Mouse (Mus musculus) lung, postnatal 4 days (tissue): ENCODE results near the gene Mdm2.

Experiments used
- DNase-seq, 2 experiments: peaks; one replicate each; pipeline ENCODE4 v3.0.0; 2021

Mdm2 gene

DNA sequence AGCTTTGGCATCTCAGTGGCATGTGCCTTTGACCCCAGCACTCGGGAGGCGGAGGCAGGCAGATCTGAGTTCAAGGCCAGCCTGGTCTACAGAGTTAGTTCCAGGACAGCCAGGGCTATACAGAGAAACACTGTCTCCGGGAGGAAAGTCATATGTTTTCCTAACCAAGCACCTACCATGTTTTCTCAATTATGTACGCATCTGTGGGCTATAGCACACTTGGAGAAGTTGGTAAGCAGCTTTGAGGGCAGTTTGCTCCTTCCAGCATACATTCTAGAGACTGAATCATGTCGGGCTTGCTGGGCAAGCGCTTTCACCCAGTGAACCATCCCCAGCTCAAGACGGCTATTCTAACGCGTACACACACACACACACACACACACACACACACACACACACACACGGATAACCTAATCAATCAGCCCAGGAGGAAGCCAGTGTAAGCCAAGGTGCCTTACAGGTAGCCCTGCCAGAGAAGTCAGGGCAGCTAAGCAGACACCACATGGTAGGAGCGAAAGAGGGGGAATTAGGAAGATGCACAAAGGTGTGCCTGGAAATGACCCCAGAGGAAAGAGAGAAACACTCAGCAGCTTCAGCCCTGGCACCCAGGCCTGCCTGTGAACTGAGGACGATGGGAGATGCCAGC, 29.6 kb downstream of the Mdm2 start:
- DNase-seq, result no peak

DNA sequence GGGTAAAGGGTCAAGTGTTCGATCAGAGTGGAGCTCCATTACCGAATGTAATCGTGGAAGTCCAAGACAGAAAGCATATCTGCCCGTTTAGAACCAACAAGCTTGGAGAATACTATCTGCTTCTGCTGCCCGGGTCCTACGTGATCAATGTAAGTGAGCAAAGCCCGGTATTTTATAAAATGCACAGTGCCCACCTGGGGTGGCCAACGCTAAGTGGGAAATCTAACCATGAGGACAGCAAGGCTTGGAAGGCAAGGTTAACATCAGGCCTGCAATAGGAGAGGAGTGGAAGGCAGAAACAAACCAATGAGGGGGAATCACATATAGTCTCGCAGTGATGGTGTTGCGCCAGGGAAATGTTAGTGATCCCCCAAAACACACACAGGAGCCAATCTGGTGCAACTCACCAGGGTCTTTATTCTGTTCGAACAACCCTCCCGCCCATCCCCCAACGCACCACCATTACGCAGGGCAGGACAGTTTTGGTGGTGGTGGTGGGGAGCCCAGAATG, 30.5 kb downstream of the Mdm2 start:
- no peak for DNase-seq

DNA sequence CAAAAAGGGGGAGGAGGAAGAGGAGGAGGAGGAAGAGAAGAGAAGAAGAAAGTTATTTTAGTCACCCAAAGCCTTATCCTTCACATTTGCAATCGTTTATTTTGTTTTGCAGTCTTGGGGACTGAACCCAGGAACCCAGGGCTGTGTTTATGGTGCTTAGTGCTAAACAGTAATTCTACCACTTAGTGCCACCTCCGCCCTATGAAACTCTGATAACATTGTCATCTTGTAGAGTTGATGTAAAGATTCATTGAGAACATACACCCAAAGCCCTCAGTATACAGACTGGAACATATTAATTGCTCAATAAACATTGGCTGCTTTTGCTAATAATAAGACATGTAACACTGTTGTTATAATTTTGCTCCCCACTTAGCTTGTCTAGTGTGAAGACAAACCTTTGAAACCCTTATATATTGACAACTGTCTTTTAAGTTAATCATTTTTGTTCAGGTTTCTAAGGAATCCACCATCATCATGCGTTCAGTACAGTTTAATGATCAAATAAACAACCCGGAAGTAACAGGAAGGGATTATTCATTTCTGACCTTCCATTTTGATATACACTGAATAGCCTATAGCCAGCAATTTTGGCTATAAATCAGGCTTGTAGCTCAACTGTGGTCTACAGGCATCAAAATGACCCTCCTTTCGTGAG, 31.4 kb downstream of the Mdm2 start:
- DNase-seq, result no peak

DNA sequence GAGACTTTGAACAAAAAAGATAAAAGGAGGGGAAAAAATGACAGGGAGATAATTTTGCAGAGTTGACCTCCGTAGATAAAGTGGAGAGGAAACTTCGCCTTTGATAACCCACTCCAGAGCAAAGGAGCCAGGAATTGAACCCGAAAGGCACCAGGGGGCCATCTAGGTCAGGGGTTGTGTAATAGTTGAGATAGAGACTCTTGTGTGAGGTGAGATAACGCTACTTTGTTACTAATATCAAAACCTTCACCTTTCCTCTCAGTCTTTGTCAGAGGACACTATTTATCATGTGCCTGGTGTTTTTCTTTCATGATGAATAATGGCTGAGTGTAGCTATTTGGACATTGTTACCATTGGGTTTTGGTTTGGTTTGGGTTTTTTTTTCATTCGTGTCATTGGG, 32.2 kb downstream of the Mdm2 start:
- DNase-seq, result no peak

DNA sequence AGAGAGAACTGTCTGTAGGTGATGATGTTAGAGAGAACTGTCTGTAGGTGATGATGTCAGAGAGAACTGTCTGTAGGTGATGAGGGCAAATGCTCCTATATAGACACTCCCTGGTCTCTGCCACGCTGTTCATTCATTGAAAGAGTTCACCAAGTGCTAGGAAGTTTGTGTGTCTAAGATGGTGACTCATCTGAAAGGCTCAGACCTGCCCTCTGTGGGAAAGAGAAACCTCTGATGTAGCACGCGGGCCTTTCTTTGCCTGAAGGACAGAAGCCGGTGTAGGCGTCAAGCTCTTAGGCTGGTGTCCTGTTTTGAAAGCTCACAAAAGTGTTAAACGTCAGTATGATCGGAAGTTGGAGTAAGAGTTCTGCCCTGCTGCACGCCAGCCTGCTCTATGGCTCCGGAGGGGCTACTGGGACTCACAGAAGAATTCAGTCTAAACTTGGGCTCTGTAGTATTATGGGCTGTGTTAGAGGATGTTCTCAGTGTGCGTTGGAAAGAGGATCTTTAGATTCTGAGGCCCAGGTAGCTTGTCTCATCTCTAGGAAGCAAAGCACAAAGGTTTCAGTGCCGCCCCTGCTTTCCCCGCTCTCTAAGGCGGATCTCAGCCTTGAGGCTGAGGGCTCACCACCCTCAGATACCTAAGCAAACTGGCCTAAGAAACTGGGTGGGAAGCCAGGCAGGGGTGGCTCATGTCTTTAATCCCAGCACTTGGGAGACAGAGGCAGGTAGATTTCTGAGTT, 32.9 kb downstream of the Mdm2 start:
- DNase-seq, result peak in 1 of 2 experiments; percentile 14

DNA sequence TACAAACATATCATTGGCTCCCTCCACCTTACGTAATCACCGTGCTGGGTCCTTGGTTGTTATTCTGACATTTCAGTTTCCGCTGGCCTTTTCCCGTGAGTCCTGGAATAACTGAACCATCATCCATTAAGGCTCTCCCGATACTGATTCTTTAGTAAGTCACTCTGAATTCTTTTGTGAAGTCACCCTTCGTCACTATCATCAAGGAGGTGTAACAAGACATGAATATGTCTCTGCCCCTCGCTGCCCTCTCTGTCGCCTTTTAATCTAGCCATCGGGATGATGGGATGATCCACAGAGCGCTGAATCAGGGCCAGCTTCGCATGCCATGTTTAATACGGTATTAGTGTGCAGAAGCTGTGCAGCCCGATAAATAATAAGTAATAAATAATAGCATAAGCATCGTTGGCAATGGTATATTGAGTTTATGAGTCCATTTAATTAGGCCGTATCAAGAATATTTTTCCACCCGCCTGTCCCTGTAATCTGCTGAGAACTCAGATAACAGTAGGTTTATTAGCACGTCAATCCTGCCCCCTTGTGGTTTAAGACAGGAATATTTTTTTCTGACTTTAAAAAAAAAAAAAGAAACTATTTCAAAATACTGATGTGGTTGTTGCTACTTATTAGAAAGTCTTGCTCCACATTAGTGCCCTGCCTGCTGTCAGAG, 33.8 kb downstream of the Mdm2 start:
- DNase-seq, result no peak

DNA sequence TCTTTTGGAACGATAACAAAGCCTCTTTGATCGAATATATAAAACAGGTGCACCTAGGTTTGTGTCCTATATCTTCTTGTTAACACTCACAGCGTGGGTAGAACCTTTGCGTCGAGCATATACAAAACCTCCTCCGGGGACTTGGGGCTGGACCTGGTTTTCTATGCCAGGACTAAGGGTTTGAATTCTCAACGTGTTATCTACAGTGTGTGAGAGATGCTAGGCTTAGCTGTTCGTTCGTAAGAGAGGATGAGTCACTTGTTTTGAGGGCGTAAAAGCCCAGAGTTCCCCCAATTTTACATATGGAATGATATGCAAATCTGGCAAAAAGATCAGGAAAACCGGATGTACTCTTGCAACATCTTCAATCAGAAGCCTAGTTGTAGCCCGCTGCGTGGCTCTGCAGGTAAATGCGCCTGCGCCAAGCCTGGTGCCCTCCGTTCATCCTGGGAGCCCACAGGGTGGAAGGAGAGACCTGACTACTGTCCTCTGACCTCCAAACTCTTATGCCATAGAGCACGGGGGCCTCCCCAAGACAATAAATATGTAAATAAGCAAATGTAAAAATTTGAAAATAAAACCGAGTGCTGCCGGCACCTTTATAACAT, 34.4 kb downstream of the Mdm2 start:
- no peak for DNase-seq

DNA sequence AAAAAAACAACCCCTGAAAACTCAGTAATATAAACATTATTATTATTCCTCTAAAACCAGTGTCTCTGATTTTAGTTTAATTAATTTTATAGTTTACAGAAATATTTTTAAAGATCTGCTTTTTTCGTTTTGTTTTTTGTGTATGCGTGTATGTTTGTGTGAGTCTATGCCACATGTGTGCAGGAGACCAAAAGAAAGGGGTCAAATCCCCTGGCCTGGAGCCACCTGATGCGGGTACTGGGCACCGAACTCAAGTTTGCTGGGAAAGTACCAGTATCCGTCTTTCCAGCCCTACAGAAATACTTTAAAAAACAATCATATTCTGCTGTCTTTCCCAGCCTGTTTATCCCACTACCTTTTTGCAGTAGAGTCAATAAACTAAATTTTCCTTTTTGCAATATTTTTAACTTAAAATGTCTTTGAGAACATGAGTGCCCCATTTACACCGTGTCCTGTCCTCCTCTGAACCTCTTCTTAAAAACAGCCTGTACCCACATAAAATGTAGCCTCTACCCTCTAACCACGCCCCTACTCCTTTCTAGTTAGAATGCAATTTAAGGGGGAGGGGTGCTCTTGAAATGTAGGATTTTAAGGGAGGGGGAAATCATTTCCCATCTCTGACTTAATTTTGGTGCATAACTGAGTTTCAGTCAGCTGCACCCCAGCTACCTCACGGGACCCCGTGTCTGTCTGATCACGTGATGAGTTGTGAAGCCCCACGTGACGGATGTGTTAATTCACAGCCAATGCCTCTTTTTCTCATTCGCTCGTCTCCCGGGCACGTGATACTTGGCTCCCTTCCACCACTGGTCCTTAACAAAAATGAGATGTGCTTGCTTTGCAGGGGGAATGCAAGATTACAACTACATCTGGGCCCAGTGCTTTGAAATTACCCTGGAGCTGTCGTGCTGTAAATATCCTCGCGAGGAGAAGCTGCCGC, 35.2 kb downstream of the Mdm2 start:
- DNase-seq, result peak; percentile 48 to 57

DNA sequence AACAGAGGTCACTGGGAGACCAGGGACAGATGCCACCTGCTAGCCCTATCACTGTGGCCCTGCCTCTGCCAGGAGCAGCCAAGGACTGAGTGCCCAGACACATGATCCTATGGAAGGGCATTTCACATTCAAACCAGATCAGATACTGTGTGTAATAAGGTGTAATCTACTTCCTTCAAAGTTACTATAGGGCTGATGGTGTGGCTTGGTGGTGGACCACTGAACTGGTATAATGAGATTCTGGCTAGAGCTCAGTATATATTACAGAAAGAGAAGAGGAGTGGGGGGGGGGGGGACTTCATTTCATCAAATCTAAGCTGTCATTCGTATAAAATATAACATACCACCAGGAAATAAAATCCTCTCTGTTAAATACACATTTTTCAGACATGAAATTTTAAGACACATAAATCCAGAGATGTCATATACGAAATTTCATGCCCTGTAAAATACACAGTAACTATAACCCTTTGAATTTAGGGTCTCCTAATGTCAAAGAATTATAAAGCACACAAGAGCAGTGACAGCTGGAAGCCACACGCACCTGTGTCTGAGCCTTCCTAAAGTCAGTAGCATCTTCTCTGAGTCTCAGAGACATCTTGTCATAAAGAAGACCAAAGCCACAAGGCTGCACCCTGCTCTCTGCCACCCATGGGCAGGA, 36.1 kb downstream of the Mdm2 start:
- DNase-seq, result no peak

DNA sequence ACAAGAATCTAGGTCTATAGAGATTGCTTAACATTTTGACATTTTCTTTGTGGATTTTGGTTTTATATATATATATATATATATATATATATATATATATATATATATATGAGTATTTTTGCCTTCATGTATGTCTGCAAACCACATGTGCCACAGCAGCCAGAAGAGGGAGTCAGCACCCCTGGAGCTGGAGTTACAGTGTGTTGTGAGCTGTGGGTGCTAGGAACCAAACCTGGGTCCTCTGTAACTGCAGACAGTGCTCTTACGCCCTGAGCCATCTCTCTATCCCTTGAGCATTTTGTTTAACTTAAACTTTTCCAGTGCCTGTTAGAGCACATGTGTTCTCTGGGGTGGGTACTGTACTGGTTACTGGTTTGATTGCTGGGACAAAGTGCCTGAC, 36.6 kb downstream of the Mdm2 start:
- DNase-seq, result no peak

DNA sequence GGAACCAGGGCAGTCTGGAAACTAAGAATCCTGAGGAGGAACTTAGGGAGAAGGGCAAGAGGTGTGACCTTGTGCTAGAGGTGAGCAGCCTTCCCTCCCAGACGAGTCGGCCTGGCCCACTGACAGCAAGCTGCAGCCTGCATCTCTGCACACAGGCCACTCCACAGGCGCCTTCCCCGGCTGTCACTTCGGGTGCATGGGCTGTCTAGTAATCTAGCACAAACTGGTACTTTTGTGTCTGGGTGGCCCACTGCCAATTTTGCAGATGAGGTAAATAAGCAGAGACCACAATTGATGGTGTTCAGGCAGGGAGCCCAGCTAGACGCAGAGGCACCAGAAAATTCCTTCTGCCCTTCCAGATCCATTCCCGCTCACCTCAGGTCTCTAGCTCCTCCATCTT, 37.9 kb downstream of the Mdm2 start:
- peak; percentile 26 to 71 for DNase-seq

DNA sequence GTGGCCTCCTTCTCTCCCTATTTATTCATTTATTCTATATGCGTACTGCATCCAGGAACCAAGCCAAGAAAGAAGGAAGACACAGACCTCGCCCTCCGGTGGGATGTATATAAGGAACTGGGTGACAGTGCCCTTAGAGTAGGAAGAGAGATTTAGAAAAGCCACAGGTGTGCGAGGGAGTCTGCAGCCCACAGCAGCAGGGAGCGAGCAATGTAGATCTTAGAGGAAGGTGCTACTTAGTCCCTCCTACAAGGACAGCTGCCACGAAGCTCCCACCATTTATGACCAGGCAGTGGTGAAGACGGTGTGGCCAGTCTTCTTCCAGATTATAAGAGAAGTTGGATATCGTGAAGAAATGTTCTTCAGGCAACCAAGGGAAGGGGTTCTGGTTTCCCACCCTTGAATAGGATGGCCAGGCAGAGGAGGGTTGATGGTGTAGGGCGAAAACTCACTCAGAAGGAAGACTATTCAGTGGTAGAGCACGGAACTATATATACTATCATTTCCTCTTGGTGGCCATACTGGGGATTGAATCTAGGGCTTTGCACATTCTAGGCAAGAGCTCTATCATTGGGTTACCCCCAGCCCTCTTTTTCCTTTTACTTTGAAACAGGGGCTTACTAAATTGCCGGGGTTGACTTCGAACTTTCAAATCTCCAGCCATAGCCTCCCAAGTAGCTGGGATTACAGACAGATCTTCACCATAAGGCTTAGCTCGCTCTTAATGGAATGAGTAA, 38.5 kb downstream of the Mdm2 start:
- no peak for DNase-seq

DNA sequence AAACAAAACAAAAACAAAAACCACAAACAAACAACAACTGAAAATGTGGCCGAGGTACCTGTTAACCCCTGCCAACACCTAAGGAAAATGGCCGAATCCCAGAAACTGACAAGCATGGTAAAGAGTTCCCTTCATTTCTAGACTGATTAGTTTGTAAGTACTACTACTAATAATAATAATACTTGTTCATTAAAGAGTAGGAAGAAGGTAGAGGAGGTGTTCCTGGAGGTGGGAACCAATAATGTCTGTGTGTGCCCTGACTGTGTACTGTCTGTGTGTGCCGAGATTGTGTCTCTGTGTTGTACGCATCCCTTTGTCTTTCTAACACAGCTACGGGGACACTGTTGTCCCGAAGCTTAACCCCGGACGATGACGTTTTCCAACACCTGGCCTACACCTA, 39.3 kb downstream of the Mdm2 start:
- no peak for DNase-seq

DNA sequence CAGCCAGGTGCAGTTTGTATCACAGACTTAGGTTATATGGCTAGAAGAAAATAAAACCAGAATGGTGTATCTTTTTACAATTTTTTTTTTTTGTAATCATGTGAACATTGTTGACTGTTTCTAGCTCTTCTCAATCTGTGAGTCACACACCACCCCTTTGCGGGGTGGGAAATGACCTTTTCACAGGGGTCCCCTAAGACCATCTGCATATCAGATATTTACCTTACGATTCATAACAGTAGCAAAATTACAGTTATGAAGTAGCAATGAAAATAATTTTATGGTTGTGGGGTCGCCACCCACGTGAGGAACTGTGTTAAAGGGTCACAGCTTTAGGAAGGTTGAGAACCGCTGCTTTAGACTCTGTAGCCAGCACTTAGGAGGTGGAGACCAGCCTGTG, 39.8 kb downstream of the Mdm2 start:
- no peak for DNase-seq

DNA sequence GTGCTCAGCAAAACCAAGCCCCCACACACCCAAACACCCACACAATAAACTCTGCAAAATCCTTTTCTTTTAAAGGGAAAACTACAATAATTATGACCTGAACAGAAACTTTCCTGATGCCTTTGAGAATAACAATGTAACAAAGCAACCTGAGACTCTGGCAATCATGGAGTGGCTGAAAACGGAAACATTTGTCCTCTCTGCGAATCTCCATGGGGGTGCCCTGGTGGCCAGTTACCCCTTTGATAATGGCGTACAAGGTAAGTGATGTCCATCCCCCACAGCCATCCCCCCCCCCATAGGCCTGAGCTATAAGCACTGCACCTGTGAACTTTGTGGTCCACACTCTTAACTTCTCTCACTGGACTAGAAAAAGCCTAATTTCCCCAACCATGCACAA, 40.5 kb downstream of the Mdm2 start:
- no peak for DNase-seq

DNA sequence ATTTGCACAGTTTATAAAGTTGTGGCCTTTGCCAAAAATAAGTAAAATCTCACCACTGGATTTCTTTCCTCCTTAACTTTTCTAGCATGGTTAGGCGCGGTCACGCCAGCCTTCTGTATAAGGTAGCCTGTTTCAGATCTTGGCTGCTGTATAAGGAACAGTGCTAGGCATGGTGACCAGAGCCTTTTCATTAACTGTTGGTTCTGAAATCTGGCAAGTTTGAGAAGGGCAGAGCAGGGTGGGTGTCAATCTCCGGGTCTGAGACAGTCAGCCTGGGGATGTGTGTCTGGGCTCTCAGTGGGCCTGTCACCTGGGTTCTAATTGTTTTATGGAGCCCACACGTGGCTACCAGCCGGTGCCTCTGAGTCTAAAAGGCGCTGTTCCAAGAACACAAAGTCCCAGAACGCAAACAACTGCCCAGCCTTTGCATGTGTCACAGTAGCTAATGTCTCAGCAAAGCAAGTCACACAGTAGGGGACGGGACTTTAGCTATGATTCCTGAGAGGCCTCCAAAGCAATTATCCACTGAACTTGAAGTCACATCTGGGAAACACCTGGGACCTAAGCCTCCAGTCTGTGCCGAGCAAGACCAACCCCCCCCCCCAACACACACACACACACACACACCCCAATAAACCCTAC, 41.0 kb downstream of the Mdm2 start:
- no peak for DNase-seq

DNA sequence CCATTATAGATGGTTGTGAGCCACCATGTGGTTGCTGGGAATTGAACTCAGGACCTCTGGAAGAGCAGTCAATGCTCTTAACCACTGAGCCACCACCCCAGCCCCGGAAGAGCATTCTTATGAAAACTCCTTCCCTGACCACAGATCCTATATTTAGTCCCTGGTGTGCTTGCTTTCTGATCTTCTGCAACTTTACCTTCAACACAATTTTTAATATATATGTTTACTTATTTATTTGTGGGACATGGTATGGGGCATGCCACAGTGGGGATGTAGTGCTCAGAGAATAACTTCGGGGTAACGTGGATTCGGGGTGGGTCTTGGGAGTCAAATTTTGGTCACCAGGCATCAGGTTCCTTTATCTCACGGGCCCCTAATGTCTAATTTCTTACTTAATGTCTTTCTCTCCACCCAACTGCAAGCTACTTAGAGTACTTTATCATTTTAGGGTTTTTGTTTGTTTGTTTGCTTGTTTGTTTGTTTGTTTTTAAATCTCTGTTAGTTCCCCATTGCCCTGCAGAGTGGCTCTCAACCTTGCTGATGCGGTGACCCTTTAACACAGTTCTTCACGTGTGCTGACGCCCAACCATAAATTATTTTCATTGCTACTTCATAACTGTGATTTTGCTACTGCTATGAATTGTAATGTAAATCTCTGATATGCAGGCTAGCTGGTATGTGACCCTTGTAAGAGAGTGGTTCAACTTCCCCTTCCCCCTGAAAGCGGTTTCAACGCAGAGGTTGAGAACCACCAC, 41.8 kb downstream of the Mdm2 start:
- no peak for DNase-seq

DNA sequence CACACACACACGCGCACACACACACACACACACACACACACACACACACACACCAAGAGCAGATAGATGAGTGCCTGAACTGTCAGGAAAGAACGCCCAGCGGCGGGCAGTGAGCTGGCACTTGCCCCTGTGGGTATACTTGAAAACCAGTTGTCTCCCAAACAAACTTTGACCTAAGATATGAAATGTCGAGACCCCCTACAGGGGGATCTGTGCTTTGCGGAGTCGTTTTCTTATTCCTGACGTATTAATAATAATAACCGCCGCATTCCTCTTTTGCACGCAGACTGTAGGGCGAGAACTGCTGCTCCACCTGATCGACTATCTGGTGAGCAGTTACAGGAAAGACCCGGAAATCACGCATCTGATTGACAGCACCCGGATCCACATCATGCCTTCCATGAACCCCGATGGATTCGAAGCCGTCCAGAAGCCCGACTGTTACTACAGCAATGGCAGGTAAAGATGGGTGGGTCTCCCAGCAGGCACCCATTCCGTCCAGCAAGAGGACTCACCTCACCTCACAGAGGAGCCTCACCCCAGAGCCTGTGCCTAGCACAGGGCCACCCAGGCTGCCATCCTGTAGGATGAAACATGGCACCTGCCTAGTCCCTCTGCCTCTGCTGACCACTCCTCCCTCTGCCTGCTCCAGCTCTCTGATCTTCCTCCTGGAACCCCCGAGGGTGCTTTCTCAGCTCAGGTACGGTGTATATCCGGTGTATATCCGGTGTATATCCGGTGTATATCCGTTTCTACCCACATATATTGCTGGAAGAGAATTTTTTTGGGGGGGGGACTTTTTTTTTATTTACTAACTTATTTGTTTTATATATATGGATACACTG, 42.7 kb downstream of the Mdm2 start:
- no peak for DNase-seq
